Mouse (Mus musculus) thymus, postnatal 4 days (tissue): ENCODE results near the gene Asic2.

Source experiments
- DNase-seq: peaks from one replicate; pipeline ENCODE4 v3.0.0; 2021

The Asic2 gene

DNA sequence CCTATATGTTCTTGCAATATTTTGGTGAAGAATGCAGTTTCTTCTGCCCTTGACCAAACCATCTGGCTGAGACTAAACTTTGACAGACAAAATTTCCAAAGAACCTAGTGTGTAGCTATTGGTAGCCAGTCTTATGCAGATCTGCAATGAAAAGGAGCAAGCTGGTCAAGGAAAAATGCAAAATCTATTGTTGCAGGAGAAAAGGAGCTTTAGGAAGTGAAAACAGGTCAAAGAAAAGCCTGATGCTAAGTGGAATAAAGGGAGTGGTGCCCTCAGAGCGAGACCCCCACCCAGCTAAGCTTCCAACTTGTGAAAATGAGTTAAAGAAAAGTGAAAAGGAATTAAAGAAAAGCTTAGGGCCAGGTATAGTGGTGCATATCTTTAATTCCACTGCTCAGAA lies 135.9 kb downstream of the Asic2 start:
- no peak for DNase-seq

DNA sequence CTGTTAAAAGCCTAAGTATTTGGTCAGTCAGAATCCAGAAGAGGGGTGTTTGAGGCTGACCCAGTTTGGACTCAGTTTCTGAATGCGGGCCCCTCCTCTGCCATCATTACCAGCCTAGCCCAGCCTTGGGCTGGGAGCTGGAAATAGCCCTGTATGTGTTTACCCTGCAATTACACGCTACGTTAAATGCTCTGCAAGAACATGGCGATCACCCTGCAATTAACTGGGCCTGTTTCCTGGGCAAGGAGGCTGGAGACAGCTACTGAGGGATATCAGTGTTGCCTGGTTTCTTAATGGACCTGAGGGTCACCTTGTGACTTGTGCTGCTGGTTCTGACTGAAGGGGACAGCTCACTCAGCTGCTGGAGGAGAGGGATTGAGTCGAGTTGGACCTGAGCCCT lies 151.7 kb downstream of the Asic2 start:
- DNase-seq, result no peak

DNA sequence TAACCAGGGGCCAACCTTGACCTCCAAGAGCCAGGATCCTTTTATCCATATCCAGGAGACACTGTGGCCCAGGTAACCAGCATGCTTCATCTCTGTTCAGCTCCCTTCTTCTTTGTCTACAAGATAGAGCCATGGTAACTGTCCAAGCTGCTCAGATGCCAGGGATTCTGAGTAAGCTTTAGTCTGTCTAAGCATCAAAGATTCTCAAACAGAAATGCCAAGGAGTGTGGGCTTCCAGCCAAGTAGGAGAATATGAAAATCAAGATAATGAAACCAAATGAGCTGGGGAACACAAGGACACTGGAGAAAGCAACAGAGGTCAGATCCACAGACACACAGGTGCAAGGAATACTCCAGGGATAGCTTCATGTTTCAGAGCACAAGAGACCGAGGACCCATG lies 153.4 kb downstream of the Asic2 start:
- no peak for DNase-seq

DNA sequence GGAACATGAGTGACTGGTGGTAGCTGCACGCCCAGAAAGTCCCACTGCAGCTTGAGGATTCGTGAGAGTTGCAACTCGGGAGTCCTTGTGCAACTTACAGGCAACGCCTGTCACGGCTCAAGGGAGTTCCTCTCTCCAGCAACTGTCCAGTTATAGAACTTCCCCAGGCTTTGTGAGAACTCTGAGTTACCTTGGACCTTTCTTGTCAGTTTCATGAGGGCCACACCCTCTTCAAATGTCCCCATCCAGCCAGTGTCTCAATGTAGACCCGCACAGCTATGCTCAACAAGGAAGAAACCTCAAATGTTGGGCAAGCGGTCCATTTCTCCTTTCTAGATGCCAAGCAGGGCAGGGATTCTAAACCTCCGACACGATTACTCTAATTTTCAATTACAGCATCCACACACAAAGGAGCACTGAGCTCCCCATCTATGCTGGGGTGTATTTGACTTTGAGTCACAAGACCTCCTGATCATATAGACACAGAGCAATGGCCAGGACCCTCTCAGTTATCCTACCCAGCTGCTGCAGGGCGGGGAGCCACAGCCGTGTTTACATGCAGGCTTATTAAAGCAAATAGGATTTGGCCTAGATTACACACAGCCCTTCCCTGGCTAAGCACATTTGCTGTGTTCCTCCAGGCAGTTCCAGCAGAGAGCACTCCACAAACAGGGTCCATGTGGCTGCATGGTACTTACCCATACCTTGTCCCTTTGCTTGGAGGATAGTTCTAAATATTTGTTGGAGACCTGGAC lies 161.2 kb downstream of the Asic2 start:
- no peak for DNase-seq

DNA sequence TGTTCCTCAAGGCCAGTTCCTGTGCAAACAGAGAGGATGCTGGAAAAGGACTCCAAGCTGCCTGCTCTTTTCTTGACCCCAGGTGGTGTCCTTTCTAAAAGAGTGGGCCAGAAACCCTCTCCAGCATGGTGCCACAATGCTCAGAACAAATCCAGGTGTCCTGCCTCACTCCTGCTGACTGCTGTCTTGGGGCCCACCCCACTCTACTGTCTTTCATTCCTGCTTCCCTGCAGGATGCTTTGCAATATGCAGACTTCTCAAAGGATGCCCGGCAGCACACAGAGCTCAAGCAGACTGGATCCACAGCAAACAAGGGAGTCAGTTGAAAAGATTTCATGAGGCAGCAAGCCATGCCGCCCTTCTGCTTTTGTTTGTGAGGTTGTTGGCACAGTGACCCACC lies 164.7 kb downstream of the Asic2 start:
- no peak for DNase-seq

DNA sequence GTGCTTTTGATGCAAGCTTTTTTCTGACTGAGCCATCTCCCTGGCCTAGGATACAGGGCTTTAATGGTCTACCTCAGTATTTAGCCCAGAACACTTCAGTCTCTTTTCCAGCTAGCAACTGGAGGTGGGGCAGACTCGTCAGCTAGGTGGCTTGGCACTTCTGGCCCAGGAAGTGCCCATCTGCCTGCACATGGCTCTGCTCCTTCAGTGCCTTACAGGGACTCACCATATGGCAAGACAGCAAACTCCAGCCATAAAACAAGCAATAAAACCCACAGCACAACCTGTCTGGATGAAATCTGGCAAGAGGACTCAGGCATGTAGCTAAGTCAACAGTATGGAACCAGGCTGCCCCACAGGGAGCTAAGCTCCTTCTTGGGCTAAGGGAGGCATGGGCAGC lies 165.6 kb downstream of the Asic2 start:
- DNase-seq, result no peak

DNA sequence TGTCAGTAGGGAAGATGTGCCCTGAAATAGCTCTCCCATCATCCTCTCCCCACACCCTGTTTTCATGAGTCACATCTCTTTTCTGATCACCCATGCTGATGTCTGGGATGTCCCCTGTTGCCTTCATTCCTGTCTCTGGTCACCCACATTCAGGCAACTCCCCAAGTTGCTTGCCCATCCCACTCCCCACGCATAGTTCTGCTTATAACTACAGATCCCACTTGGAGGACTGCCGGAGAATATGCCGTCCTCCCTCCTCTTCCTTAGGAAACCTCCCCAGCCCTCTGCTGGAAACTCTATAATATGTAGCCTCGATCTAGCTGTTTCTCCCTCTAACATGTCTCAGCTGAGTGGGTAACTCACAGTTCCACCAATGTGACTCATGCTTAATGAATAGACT lies 167.4 kb downstream of the Asic2 start:
- no peak for DNase-seq

DNA sequence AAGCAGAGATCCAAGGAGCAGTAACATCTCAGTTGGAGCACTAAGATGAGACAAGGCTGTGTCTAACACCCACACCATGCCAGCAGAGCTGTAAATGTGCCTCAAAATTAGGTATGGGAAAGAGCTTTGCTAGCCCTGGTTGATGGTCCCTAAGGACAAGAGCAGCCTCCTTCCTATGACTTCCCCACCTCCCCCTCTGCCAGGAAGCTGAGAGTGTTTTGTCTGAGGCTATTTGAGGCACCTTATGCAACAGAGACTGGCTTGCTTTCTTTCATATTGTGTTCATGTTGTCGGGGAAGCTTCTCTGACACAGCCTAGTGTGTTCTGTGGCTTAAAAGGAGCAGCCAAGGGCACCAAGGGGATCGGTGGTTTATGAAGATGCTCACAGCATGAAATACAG lies 174.7 kb downstream of the Asic2 start:
- DNase-seq, result no peak

DNA sequence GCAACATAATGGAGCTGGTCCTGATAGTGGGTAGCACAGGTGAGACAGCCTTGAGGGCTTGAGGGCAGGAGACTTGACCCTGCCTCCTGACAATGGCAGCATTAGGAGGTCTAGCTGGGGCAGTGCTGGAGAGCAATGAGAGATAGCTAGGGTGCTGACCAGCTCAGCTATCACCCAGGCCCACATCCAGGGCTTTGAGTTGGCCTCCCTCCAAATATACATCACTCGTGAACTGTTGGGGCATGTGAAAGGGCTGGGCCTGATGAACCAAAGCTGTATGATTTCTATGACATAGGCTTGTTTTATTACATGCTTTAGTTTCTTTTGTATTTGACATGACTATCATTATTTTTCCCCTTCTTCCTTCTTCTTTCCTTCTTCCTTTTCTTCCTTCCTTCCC lies 176.7 kb downstream of the Asic2 start:
- no peak for DNase-seq

DNA sequence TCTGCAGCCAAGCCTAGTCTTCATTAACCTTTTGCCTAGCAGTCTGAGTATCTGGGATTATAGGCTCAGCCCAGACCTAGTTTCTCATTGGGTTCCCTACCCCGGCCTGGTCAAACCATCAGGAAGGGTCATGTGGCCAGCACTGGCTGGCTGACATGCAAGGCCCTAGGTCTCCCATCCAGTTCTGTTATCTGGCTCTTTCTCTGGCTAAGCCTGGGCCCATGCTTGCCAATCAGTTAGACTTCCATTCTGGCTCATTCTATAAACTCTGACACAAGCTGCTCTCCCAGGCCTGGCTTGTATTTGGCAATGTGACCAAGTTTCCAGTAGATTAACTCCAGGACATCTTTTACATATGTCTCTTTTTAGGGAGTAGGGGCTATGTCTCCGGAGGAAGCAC lies 187.7 kb downstream of the Asic2 start:
- no peak for DNase-seq

DNA sequence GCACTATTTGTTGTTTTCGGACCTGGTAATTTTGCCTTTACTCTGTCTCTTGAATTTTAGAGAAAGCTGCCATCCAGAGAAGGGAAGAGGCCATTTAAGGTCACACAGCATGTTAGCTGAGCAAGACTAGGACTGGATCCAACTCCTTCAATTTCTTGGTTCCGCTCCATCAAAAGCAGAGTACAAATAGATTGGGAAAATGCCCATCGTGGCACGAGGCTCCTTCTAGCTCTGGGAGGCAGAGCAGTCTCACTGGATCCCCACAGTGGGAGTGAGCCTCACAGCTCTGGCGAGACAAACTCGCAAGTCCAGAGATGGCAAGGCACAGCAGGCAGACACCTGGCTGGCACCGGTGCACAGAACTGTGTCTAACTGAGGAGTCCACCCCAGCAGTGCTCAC lies 188.4 kb downstream of the Asic2 start:
- no peak for DNase-seq

DNA sequence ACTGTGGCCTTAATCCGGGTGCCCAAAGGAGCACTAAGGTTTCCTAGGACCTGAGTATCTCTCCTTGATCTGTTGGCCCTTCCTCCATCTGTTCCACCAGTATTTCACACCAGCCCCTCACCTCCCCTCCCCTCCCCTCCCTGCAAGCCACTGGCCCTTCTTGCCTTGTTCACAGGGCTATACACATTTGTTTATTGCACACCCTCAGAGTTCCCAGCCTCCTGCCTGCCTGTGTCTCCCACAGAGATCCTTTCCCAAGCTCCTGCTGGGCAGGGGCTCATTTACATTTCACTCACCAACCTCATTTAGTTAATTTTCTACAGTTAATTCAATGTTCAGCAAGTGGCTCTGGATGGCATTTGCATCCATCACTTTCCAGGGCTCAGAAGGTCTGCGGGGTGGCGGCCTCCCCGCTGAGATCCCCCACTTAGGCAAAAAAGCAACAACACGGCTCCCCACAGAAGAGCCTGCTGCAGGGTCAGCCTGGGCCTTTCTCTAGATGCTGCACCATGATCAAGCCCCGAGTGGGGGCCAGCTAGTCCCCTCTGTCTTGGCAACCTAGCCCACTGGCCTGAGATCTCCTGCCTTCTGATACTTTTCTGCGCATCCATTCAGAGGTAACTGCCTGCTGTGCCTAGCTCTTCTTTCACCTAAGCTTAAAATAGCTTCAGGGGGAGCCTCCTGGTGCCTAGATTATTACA lies 196.9 kb downstream of the Asic2 start:
- no peak for DNase-seq

DNA sequence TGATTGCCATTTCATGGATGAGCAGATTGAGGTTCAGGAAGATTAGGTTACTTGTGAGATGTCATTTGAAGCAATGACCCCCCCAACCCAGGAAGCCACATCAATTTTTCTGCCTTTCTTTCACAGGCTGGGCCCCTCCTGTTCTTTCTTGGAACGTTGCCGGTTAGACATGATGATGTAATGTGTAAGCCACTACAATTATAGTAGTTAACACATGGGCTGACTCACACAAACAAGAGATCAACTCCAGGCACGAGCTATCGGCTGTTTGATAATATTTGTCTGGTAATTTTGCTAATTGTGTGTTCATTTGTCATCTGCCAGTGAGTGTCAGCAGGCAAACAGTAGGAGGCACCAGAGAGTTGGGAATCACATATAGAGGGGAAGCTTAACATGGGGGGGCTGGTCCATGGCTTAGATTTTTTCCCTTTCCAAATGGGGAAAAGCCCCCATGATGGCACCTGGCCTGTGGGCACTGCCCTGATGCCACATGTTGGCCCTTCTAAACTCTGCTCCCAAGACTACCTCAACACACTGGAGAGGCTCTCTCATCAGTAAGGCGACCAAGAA lies 198.5 kb downstream of the Asic2 start:
- no peak for DNase-seq

DNA sequence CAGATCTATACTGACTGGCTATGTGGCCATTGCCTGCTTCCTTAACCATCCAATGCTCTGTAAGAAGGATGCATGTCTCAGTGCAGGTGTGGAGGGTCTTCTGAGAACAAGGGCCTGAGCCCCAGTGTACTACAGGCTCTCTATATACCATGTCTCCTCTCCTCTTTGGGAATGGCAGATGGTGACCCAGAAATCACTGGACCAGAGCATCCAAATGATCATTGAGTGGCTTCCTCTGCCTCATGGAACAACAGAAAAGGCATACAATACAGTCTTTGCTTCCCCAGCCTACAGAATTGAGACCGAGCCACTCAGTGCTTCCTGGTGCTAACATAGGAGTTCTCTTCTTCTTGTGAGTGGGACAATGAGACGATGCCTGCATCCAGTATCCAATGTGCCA lies 200.0 kb downstream of the Asic2 start:
- DNase-seq, result no peak

DNA sequence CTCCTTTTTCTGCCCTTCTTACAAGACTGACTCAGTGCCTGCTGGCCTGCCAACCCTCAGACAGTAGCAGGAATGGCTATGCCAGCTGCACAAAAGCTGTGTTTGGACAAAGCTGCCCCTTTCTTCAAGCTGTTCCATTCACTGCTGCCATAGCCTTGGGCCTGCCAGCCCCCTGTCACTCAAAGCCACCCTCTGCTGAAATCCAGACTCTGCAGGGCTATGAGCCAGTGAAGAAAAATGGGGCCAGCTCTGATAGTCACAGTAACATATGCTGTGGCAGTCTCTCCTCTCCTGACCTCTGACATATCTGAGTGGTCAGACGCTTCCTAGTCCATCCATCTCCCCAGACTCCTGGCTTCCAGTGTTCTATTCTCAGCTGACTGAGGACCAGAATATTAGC lies 200.5 kb downstream of the Asic2 start:
- DNase-seq, result no peak

DNA sequence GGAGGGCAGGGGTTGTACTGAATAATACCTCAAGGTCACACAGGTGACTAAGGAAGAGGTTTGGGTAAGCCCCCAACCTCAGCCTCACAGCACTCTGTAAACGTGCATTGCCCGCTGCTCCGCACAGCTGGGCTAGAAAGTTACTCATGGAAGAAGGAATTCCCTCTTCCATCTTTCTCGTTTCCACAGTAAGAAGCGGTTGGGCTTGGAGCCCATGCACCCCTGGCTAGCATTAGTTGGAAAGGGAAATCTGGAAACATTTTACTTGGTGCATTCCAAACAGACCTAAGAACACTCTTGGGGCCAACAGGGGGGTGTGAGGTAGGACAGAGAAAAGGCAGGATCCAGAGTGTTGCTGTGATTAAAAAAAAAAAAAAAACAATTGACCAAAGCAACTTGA lies 203.0 kb downstream of the Asic2 start:
- DNase-seq, result no peak

DNA sequence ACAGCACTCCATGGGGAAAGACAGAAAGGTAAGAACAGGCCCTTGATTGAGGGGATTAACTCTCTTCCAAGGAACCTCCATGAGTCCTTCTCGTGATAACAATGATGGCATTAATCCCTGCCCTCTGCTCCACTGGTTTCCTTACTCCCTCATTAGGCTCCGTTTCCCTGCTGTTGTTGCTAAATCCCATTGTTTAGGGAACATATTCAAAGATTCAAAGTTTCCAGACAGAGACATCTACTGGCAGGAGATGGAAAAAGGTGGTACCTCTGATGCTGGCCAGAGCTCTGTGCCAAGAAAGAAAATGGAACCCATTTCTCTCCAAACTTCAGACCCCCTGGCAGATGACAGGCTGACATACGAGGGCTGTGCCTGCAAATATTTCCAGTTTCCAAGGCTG lies 203.5 kb downstream of the Asic2 start:
- DNase-seq, result no peak

DNA sequence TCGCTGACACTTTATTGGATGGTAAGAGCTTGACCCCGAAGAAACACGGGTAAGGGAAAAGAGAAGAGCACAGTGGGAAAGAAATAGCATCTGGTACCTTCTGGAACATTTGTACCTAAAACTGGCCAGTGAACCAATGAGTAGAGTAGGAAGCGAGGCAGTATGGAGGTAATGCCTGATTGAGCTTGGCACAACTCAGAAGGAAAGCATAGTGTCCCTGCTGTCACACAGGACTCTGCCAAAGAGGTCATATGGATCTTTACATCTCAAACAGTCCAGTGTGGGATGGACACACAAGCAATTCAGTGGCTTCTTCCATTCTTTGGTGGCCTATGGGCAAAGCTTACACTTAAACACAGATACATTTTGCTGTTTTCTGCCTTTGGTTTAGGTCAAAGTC lies 211.0 kb downstream of the Asic2 start:
- no peak for DNase-seq

DNA sequence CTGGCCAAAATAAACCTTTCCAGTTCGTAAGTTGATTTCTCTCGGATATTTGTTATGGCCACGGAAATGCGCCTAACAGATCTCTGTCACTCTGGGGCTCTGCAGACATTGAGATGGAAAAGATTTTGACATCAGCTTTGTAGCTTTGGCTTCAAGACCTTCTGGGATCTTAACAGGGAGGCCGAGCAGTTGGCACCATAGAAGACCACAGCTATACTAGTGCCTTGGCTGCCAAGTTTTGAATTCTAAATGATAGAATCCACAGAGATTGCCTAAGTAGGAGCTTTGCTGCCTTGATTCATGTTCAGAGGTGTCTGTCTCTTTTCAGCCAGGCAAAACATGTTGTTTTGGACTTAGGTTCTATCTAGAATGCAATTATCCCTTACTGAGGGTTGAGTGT lies 217.4 kb downstream of the Asic2 start:
- DNase-seq, result no peak

DNA sequence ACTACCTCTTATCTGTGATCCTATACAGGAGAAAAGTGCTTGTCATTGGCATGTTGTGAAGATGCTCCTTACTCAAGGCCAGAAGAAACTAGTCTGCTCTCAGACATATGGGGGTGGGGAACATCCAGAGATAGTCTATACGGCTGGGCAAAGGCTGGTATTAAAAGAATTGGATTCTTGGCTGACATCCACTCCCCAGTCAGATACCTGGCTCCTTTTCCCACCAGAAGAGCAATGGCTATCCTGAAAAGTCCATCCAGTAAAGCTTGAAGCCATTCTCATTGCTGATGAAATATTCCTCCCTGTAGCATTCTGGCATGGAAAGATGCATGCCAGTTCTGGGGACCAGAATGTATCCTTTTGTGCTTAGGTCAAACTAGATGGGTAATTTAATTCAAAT lies 218.2 kb downstream of the Asic2 start:
- no peak for DNase-seq

DNA sequence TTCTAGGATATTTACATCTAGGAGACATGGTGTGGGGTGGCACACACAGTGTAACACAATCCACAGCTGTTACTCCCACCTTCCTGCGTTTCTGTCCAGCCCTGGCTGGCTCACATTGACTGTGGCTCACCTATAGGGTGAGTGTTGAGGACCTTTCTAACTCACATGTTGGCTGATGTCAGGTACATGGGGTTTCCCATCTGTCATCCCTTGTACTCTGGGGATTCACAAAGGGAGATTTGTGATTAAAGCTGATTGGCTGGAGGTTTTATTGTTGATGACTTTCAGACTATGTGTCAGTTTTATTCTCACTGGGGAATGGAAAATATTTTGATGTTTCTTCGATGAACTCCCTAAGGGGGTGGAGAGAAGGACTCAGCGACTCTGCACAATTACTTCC lies 229.3 kb downstream of the Asic2 start:
- DNase-seq, result no peak

DNA sequence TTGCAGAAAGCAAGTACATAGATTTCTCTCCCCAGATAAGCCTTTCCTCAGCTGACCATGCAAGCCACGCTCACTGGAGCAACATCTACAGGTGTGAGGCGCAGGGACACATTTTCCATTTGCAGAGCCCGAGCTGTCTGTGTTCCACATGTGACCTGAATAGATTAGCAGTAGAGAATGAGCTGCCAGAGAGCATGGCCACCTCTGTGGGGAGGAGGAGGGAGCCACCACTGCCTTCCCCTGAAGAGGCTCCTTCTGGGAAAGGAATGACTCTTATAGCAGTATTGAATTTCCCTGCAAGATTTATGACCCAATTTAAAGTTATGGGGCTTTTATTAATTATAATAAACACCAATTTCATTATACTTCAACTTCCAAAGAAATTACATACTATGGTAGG lies 230.5 kb downstream of the Asic2 start:
- no peak for DNase-seq

DNA sequence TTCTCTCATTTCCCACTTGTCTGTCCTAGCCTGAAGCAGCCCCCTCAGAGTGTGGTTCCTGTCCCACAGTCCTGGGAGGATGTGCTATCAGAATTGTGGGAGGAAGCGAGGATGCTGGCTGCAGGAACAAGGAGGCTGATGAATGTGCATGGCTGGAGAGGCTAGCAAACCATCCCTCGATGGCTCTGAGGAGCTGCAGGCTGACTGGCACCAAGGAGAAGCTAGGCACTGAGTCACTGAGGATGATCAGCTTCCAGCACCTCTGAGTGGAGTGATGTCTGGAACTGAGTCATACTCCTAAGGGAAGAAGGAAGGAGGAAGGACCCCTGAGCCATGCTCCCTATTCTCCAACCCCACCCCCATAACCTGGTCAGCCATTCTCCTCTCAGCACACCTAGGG lies 246.2 kb downstream of the Asic2 start:
- DNase-seq, result no peak

DNA sequence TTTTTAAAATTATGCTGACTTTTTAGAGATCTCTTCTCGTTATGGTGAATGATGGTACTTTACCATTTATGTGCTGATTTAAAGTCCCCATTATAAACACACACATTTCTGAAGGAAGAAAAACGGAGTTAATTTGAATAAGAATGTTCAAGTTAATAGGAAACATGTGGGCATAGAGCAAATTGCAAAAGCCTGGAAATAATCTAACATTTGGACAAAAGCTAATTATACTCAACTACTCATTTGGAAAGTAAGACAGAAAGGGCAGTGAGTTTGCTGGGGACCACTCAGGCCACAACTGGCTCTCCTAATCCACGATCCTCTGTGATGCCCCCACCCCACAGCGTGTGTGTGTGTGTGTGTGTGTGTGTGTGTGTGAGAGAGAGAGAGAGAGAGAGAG lies 253.5 kb downstream of the Asic2 start:
- DNase-seq, result no peak

DNA sequence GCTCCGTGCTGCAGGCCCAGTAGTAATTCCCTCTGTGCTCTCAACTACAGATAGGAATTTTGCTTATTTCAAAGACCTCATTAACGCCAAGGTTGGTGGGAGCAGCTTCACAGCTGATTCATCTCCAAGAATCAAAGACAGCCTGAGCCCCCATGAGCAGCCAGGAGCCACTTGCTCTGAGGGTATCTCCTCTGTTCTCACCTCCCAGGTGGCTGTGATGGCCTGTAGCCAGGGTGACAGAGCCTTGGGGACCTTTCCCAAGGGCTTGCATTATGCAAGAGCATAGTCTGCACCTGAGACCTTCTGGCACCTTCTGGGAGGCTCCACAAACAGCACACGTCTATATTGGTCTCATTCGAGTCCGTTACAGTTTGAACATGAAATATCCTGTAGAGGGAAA lies 261.3 kb downstream of the Asic2 start:
- no peak for DNase-seq
